Mouse (Mus musculus): Measurements from ENCODE around the gene Efr3b.
"Not testable (repeated sequence)": the region's sequence is repeated elsewhere in the genome, so short reads cannot be mapped to it uniquely, and the experiment has no call there.

Efr3b gene

GRCm38 (mm10) chr12:3980991-3981349 is 57.7 kb downstream of the Efr3b start:
- no peak for DNase-seq

- DNase-seq: not testable (repeated sequence)
Measured at GRCm38 (mm10) chr12:3973169-3973568, 65.5 kb downstream of the Efr3b start.

GRCm38 (mm10) chr12:3968380-3968779 is 70.3 kb downstream of the Efr3b start:
- no peak for DNase-seq

- no peak for DNase-seq
Measured at GRCm38 (mm10) chr12:3967196-3967595, 71.5 kb downstream of the Efr3b start.

GRCm38 (mm10) chr12:3960553-3960952 is 78.2 kb downstream of the Efr3b start:
- no peak for DNase-seq

- peak; percentile 96 for DNase-seq
Measured at GRCm38 (mm10) chr12:3959791-3960543, 78.7 kb downstream of the Efr3b start.

- DNase-seq: peak; percentile 52
Measured at GRCm38 (mm10) chr12:3956351-3956750, 82.4 kb downstream of the Efr3b start.

- DNase-seq: peak; percentile 76
Measured at GRCm38 (mm10) chr12:3955371-3955770, 83.3 kb downstream of the Efr3b start.

- no peak for DNase-seq
Measured at GRCm38 (mm10) chr12:3954651-3955050, 84.1 kb downstream of the Efr3b start, which contains the start of gene Pomc. Gene Pomc (plus strand): TSS chr12:3954951.

GRCm38 (mm10) chr12:3947503-3947902 is 91.2 kb downstream of the Efr3b start:
- DNase-seq: no peak

- no peak for DNase-seq
Measured at GRCm38 (mm10) chr12:3944454-3945073, 94.2 kb downstream of the Efr3b start.

GRCm38 (mm10) chr12:3942026-3942425 is 96.7 kb downstream of the Efr3b start:
- DNase-seq: peak; percentile 32

- not testable (repeated sequence) for DNase-seq
Measured at GRCm38 (mm10) chr12:3930090-3930865, 108.4 kb downstream of the Efr3b start.

GRCm38 (mm10) chr12:3928841-3929240 is 109.9 kb downstream of the Efr3b start:
- no peak for DNase-seq

GRCm38 (mm10) chr12:3926127-3926526 is 112.6 kb downstream of the Efr3b start:
- peak; percentile 82 for DNase-seq

- DNase-seq: no peak
Measured at GRCm38 (mm10) chr12:3919423-3919822, 119.3 kb downstream of the Efr3b start.

GRCm38 (mm10) chr12:3918577-3918976 is 120.1 kb downstream of the Efr3b start:
- DNase-seq: no peak

- peak; percentile 26 for DNase-seq
Measured at GRCm38 (mm10) chr12:3917668-3918341, 120.9 kb downstream of the Efr3b start.

- DNase-seq: no peak
Measured at GRCm38 (mm10) chr12:3915852-3916251, 122.9 kb downstream of the Efr3b start.

Measured in embryo, embryonic 11 days (tissue).